Mouse (Mus musculus) kidney, adult 2 months (tissue): ENCODE measurements around the gene Fsip1. TPM values are rescaled to one million over a fixed set of nuclear protein-coding genes. Genes with fewer than 3 reads are reported as not detected.
"Not testable (repeated sequence)": the region's sequence is repeated elsewhere in the genome, so short reads cannot be mapped to it uniquely, and the experiment has no call there.

Source experiments
- DNase-seq: peaks from one replicate; pipeline ENCODE4 v3.0.0; 2021
- H3K27ac ChIP-seq: fragments of 200-500 bp; 2 replicates; pipeline ENCODE4 v1.5.1; 2012; ENCODE audit warnings: low read depth, low read length, control low read depth, inconsistent platforms; ENCODE audit not compliant: insufficient read depth
- H3K27me3 ChIP-seq: fragments of 200-500 bp; replicated peaks from 2 replicates; pipeline ENCODE4 v1.6.1; 2012; ENCODE audit warnings: mild to moderate bottlenecking, moderate library complexity, low read length, inconsistent platforms; ENCODE audit not compliant: control insufficient read depth, insufficient read depth
- H3K36me3 ChIP-seq: fragments of 200-500 bp; 2 replicates; pipeline ENCODE4 v1.6.1; 2012; ENCODE audit warnings: mild to moderate bottlenecking, moderate library complexity, low read length, inconsistent platforms; ENCODE audit not compliant: control insufficient read depth, insufficient read depth
- H3K4me1 ChIP-seq: fragments of 200-500 bp; 2 replicates; pipeline ENCODE4 v1.6.1; 2011; ENCODE audit warnings: low read length; ENCODE audit not compliant: control insufficient read depth, insufficient read depth
- H3K4me3 ChIP-seq: fragments of 200-500 bp; 2 replicates; pipeline ENCODE4 v1.5.1; 2011; ENCODE audit warnings: mild to moderate bottlenecking, low read depth, low read length, control low read depth; ENCODE audit not compliant: insufficient read depth
- CTCF ChIP-seq: fragments of 200-500 bp; conservative IDR thresholded peaks from 2 replicates; pipeline ENCODE4 v1.5.1; 2011; ENCODE audit warnings: low read depth, mild to moderate bottlenecking, control low read depth, low read length, moderate library complexity, mixed read lengths; ENCODE audit not compliant: insufficient read depth, insufficient read length
- POLR2A ChIP-seq: fragments of 200-500 bp; IDR thresholded peaks from one replicate; pipeline ENCODE4 v1.6.1; 2011; ENCODE audit warnings: low read depth, low read length, control low read depth
- WGBS: fragments of 180-500 bp; shearing (Covaris S2); methylation state at CpG from one replicate; pipeline ENCODE4 v1.1.7; 2018; 5-methylcytosine and 5-hydroxymethylcytosine counted together
- polyA plus RNA-seq: library from polyadenylated mRNA; depleted of rRNA; stranded (reverse); fragments of >200 nt; gene quantifications from 2 replicates; pipeline ENCODE4 v1.2.3, GENCODE M21; 2012

Gene Fsip1
- polyA plus RNA-seq, 1 experiment, result 0.14 TPM

GRCm38 (mm10) chr2:118298601-118299000, 41.8 kb upstream of the Fsip1 start:
- DNase-seq, result no peak
- 82% methylated on average over 4 of the region's 4 CpGs for WGBS

GRCm38 (mm10) chr2:118297966-118298365, 41.2 kb upstream of the Fsip1 start:
- Histone ChIP-seq H3K36me3 (no peaks in the 10 kb centered on the region), H3K4me3 (no peak overlapping the region), H3K27me3 (no peaks in the 10 kb centered on the region), H3K27ac (no peak overlapping the region), H3K4me1 (no peaks in the 10 kb centered on the region)
- DNase-seq, result no peak
- 82% methylated on average over 2 of the region's 2 CpGs for WGBS
- no peak for TF ChIP-seq CTCF
- TF ChIP-seq POLR2A, result no peak

More at GRCm38 (mm10) chr2:118298601-118299000, 41.8 kb upstream of the Fsip1 start:
- H3K27me3 ChIP-seq, result no peaks in the 10 kb centered on the region
- no peak overlapping the region for H3K27ac ChIP-seq
- no peaks in the 10 kb centered on the region for H3K4me1 ChIP-seq
- no peak for TF ChIP-seq POLR2A
- TF ChIP-seq CTCF, result no peak
- no peak overlapping the region for H3K4me3 ChIP-seq
- H3K36me3 ChIP-seq, result no peaks in the 10 kb centered on the region

GRCm38 (mm10) chr2:118295505-118295904, 38.7 kb upstream of the Fsip1 start:
- peak; percentile 37 for DNase-seq
- H3K27ac ChIP-seq, result no peak overlapping the region
- H3K4me1 ChIP-seq, result no peaks in the 10 kb centered on the region
- H3K4me3 ChIP-seq, result no peak overlapping the region
- 57% methylated on average over 7 of the region's 7 CpGs for WGBS
- 0 out of 2 replicates have a peak, but pooled peaks cover 1% of the 10 kb centered on the region for H3K27me3 ChIP-seq
- no peaks in the 10 kb centered on the region for H3K36me3 ChIP-seq
- no peak for TF ChIP-seq POLR2A
- no peak for TF ChIP-seq CTCF

GRCm38 (mm10) chr2:118293583-118293982, 36.8 kb upstream of the Fsip1 start:
- H3K36me3 ChIP-seq, result no peaks in the 10 kb centered on the region
- H3K27ac ChIP-seq, result no peak overlapping the region
- 92% methylated on average over 5 of the region's 5 CpGs for WGBS
- TF ChIP-seq POLR2A (no peak), CTCF (no peak)
- H3K4me1 ChIP-seq, result no peaks in the 10 kb centered on the region
- no peak for DNase-seq
- 0 out of 2 replicates have a peak, but pooled peaks cover 1% of the 10 kb centered on the region for H3K27me3 ChIP-seq
- no peak overlapping the region for H3K4me3 ChIP-seq

GRCm38 (mm10) chr2:118289066-118289460, 32.3 kb upstream of the Fsip1 start:
- 90% methylated on average over 7 of the region's 7 CpGs for WGBS
- H3K36me3 ChIP-seq, H3K27me3 ChIP-seq: not testable (repeated sequence)

GRCm38 (mm10) chr2:118288326-118289065, 31.7 kb upstream of the Fsip1 start:
- Histone ChIP-seq H3K4me3 (no peak overlapping the region), H3K36me3 (no peaks in the 10 kb centered on the region), H3K27ac (no peak overlapping the region), H3K4me1 (no peaks in the 10 kb centered on the region), H3K27me3 (peaks cover 1% of the 10 kb centered on the region; the same call in 1 of the 2 replicates)
- no peak for DNase-seq
- 82% methylated on average over 9 of the region's 9 CpGs for WGBS
- TF ChIP-seq CTCF, result no peak
- TF ChIP-seq POLR2A, result no peak

More at GRCm38 (mm10) chr2:118289066-118289460, 32.3 kb upstream of the Fsip1 start:
- not testable (repeated sequence) for H3K27ac ChIP-seq, H3K4me3 ChIP-seq, H3K4me1 ChIP-seq, DNase-seq

GRCm38 (mm10) chr2:118287678-118288077, 30.9 kb upstream of the Fsip1 start:
- DNase-seq, result no peak
- WGBS, result 86% methylated on average over 4 of the region's 4 CpGs
- no peak for TF ChIP-seq POLR2A
- no peak for TF ChIP-seq CTCF
- no peaks in the 10 kb centered on the region for H3K36me3 ChIP-seq
- H3K4me1 ChIP-seq, result no peaks in the 10 kb centered on the region
- H3K27me3 ChIP-seq, result peaks cover 1% of the 10 kb centered on the region; the same call in 1 of the 2 replicates
- no peak overlapping the region for H3K4me3 ChIP-seq
- no peak overlapping the region for H3K27ac ChIP-seq
